Mouse (Mus musculus) T-helper 2 cell (primary cell): ENCODE results near the gene Mettl8.

Experiments
- in situ Hi-C: fragments of 300-600 bp; cut with MboI, MseI; formaldehyde crosslinking; loops from one replicate; pipeline ENCODE4 v1.15.1; 2025; ENCODE audit warnings: high pct_unique_total_duplicates

Gene Mettl8

DNA sequence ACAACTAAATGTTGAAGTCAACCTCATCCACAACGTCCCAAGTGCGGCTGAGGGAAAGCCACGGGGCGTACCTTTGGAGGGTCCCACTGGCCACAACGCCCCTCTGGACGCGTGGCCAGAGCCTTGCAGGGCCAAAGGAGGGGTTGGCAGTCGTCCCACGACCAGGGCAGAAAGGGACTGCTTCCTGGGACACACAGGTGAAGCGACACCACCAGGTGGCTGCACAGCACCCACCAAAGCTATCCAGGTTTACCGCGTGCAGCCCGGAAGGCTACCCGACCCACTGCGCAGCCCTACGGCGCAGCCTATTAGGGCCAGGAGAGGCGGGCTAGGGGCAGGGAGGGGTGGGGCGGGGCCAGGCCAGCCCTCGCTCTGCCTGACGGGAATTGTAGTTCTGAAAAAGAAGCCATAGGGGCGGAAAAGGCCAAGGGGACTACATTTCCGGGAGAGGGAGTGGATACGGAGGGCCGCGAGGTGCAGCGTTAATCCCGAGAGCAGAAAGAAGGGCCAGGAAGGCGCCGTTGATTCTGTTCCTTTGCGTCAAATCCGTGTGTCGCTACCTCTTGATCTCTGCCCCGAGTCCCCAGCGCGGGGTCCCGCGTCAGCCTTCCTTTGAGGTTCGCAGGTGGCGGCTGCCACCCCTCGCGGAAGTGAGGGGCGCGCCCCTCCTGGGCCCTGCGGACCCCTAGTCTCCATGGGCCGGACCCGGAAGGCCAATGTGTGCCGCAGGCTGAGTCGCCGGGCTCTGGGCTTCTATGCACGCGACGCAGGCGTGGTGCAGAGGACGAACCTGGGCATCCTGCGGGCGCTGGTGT, at the start of gene Mettl8, which contains the start of gene Dcaf17:
Gene Mettl8, minus strand, starts transcription at position 284 of the 815 bp plus-strand sequence.
Gene Dcaf17, plus strand, starts transcription at position 29 of the 815 bp plus-strand sequence.
- in situ Hi-C loops, result no loop called here

- in situ Hi-C loops, result no loop called here
Measured at GRCm38 (mm10) chr2:71104696-71105095, 49.3 kb upstream of the Mettl8 start.

- in situ Hi-C loops, result no loop called here
Measured at GRCm38 (mm10) chr2:71103292-71103680, 47.9 kb upstream of the Mettl8 start.

DNA sequence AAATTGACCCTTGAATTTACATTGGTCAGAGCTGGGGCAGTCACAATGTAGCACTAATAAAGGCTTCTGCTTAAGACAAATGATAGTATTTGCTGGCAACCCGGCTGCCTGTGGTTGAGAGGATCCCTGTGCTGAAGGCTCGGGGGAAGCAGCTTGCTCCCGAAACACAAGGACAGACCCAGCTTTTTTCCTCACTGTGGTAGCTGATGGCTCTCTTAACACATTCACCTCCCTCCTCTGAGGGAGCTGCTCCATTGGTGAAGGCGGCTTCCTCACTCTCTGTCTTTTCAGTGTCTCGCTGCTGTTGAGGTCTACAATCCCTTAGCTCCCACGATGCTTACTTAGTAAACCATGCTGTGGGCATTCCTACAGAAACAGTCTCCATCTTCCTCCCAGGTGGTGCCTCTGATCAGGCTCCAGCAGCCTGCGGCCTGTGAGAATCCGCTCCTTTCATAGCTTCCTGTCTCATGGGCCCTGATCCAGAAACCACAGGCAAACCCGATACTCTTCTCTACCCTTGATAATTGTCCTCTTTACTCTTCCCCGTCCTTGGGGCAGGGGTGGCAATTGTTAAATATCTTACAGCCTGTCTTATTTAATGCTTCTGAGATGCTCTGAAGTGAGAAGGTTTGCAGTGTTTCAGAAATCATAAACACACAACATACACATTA, 47.4 kb upstream of the Mettl8 start:
- in situ Hi-C loops, result no loop called here

DNA sequence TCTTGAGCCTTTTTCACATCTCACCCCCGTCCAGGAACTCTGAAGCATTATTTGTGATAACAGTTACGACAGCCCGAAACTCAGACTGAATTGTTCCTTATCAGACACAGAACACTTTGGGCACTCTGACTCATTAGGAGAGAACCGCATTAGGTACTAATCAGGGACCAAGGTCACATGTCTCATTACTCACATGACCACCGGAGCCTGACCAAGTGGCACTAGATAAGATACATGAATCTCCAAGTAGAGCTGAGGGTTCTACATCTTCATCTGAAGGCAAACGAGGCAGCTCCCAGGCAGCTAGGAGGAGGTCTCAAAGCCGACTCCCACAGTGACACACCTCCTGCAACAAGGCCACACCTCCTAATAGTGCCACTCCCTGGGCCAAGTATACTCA, 40.8 kb upstream of the Mettl8 start:
- in situ Hi-C loops, result no loop called here

GRCm38 (mm10) chr2:71090660-71091445, 35.5 kb upstream of the Mettl8 start:
- in situ Hi-C loops, result no loop called here

DNA sequence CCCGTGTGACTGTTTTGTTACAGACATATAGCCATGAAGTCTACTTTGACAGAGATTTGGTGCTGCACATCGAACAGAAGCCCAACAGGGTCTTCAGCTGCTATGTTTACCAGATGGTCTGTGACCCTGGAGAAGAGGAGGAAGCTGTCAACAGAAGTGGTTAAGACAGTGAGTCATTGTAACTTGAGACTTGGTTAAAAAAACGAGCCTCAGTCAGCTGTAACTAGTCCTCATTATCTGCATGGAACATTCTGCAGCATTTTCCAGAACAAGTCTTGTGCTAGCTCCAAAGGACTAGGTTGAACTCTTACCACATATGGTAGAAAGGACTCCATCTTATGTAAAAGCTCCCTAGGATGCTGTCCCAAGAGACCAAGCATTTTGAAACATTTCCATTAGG, 34.4 kb upstream of the Mettl8 start:
- in situ Hi-C loops, result no loop called here

GRCm38 (mm10) chr2:71083454-71084193, 28.2 kb upstream of the Mettl8 start:
- in situ Hi-C loops, result no loop called here

- in situ Hi-C loops, result no loop called here
Measured at GRCm38 (mm10) chr2:71082416-71082815, 27.0 kb upstream of the Mettl8 start.

GRCm38 (mm10) chr2:71073828-71074227, 18.4 kb upstream of the Mettl8 start:
- in situ Hi-C loops, result no loop called here

GRCm38 (mm10) chr2:71073330-71073729, 17.9 kb upstream of the Mettl8 start:
- in situ Hi-C loops, result no loop called here

- in situ Hi-C loops, result no loop called here
Measured at GRCm38 (mm10) chr2:71071601-71072000, 16.2 kb upstream of the Mettl8 start.

DNA sequence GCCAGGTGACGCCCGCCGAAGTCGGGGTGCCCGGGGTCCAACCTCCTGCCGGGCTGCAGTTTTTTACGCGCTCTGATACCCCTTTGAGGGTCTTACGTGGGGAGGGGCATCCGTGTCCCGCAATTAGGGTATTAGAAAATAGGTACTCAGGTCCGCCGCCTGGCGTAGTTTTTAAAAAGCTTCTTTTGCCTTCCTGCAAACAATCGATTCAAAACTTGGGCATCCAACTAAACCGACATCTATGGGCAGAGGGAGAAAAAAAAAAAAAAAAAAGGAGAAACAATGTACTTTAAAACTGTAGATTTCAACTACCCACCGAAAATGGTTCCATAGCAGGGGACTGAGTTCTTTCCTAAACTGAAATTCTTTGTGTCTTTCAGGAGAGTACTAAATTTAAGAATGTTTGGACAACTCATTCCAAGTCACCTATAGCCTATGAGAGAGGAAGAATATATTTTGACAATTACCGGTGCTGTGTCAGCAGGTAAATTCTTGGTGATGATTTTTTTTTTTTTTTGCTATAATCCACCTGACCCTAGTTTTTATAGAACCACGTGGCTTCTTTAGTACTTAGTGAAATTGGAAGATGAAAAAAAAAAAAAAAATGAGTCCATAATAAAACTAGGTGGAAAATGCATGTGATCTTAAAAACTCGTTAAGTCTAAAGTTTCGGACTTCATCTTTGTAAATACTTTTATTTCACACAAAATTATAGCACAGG, 892 bp upstream of the Mettl8 start:
- in situ Hi-C loops, result no loop called here

- in situ Hi-C loops, result no loop called here
Measured at GRCm38 (mm10) chr2:71054716-71055115, 667 bp downstream of the Mettl8 start.

DNA sequence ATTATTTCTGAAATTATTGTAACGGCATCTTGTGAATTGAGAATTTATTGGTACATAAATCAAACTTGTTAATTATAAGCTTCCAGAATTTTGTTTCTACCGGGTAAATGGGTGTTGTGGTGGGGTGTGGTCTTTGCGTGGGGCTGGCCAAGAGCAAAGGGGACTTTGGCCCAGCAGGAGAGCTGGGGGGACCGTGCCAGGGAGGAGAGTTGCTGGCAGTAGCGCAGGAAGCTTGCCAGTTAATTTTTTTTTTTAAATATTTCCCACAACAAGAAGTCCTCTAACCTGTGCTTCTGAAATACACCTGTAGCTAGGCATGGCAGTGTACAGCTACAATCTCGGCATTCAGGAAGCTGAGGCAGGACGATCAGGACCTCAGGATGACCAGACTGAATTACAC, 4.9 kb downstream of the Mettl8 start:
- in situ Hi-C loops, result no loop called here

GRCm38 (mm10) chr2:71048896-71049295, 6.5 kb downstream of the Mettl8 start:
- in situ Hi-C loops, result no loop called here

- in situ Hi-C loops, result no loop called here
Measured at GRCm38 (mm10) chr2:71046751-71047320, 8.5 kb downstream of the Mettl8 start.

DNA sequence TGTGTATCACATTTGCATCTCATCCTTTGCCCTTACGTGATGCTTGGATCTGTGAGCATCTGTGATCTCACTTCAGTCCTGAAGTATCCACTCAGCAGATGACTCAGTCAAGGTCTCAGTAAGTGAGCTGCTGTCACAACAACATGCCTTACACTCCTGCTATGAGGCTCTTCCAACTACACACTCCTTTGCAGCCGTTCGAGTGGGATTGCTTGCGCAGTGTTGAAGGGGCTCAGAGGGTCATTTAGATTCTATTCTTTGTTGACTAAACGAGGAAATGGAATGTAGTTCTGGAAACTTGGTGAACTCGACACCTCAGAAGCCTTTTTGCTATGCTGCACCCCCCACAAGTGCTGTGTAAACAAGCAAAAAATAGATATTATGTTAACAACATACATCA, 9.2 kb downstream of the Mettl8 start:
- in situ Hi-C loops, result no loop called here

- in situ Hi-C loops, result loop anchor here (5.0 kb wide), 1 partner anchor 257 kb away; no protein-coding TSS in a partner anchor
Measured at GRCm38 (mm10) chr2:71039522-71040121, 15.8 kb downstream of the Mettl8 start.

- in situ Hi-C loops, result no loop called here
Measured at GRCm38 (mm10) chr2:71037447-71037846, 17.9 kb downstream of the Mettl8 start.
